Mouse (Mus musculus) CD4-positive, CD25-positive, alpha-beta regulatory T cell, adult 2 months (primary cell): ENCODE measurements around the gene Fndc3b.

Source experiments
- DNase-seq: peaks from one replicate; pipeline ENCODE4 v3.0.0-alpha.2; 2012; ENCODE audit warnings: low read depth, low spot score

Gene Fndc3b

GRCm38 (mm10) chr3:27670416-27670815 is 40.7 kb downstream of the Fndc3b start:
- DNase-seq, result no peak

- DNase-seq, result no peak
Observed at GRCm38 (mm10) chr3:27667280-27667679, 43.8 kb downstream of the Fndc3b start.

- no peak for DNase-seq
Observed at GRCm38 (mm10) chr3:27665338-27665737, 45.8 kb downstream of the Fndc3b start.

- no peak for DNase-seq
Observed at GRCm38 (mm10) chr3:27663221-27663620, 47.9 kb downstream of the Fndc3b start.

- no peak for DNase-seq
Observed at GRCm38 (mm10) chr3:27658198-27658763, 52.8 kb downstream of the Fndc3b start.

GRCm38 (mm10) chr3:27656764-27657390 is 54.2 kb downstream of the Fndc3b start:
- DNase-seq, result no peak

- DNase-seq, result no peak
Observed at GRCm38 (mm10) chr3:27655673-27656072, 55.4 kb downstream of the Fndc3b start.

- DNase-seq, result no peak
Observed at GRCm38 (mm10) chr3:27655042-27655441, 56.1 kb downstream of the Fndc3b start.

- DNase-seq, result no peak
Observed at GRCm38 (mm10) chr3:27652451-27653011, 58.6 kb downstream of the Fndc3b start.

- DNase-seq, result no peak
Observed at GRCm38 (mm10) chr3:27651731-27652130, 59.4 kb downstream of the Fndc3b start.

GRCm38 (mm10) chr3:27650083-27650482 is 61.0 kb downstream of the Fndc3b start:
- DNase-seq, result no peak

GRCm38 (mm10) chr3:27649316-27649715 is 61.8 kb downstream of the Fndc3b start:
- DNase-seq, result no peak

- no peak for DNase-seq
Observed at GRCm38 (mm10) chr3:27642381-27642780, 68.7 kb downstream of the Fndc3b start.

GRCm38 (mm10) chr3:27639701-27640100 is 71.4 kb downstream of the Fndc3b start:
- no peak for DNase-seq

- no peak for DNase-seq
Observed at GRCm38 (mm10) chr3:27637046-27637661, 74.0 kb downstream of the Fndc3b start.

- DNase-seq, result no peak
Observed at GRCm38 (mm10) chr3:27635776-27636175, 75.3 kb downstream of the Fndc3b start.

- DNase-seq, result no peak
Observed at GRCm38 (mm10) chr3:27632880-27633279, 78.2 kb downstream of the Fndc3b start.

GRCm38 (mm10) chr3:27631112-27631511 is 80.0 kb downstream of the Fndc3b start:
- DNase-seq, result no peak

- DNase-seq, result no peak
Observed at GRCm38 (mm10) chr3:27629716-27630115, 81.4 kb downstream of the Fndc3b start.

GRCm38 (mm10) chr3:27626301-27626700 is 84.8 kb downstream of the Fndc3b start:
- no peak for DNase-seq

- DNase-seq, result no peak
Observed at GRCm38 (mm10) chr3:27625592-27625985, 85.5 kb downstream of the Fndc3b start.

- no peak for DNase-seq
Observed at GRCm38 (mm10) chr3:27624974-27625591, 86.0 kb downstream of the Fndc3b start.
